Mouse (Mus musculus) CH12.LX (cell line): ENCODE measurements around the gene Ulk4. TPM values are rescaled to one million over a fixed set of nuclear protein-coding genes. Genes with fewer than 3 reads are reported as not detected.

ENCODE experiments used
- DNase-seq: peaks from one replicate; pipeline ENCODE4 v3.0.0-alpha.2; 2013; ENCODE audit errors: extremely low read depth
- H3K27ac ChIP-seq: 2 replicates; pipeline ENCODE4 v1.5.1; 2012; ENCODE audit warnings: low read depth, mild to moderate bottlenecking, control low read depth, moderate library complexity; ENCODE audit not compliant: insufficient read depth
- H3K27me3 ChIP-seq: replicated peaks from 2 replicates; pipeline ENCODE3; 2012; ENCODE audit warnings: inconsistent platforms
- H3K36me3 ChIP-seq, 2 experiments: replicated peaks in 1 of 2; 2 replicates each; pipeline versions ENCODE3 to v1.6.1; 2012; ENCODE audit warnings: inconsistent platforms in 1 of 2, low read length in 1 of 2, mild to moderate bottlenecking in 1 of 2, mixed read lengths in 1 of 2, moderate library complexity in 1 of 2; ENCODE audit not compliant: control insufficient read depth in 1 of 2, insufficient read depth in 1 of 2
- H3K4me1 ChIP-seq, 2 experiments: 2 replicates each; pipeline ENCODE4 v1.6.1; 2012; ENCODE audit warnings: inconsistent platforms in 1 of 2, moderate library complexity in 1 of 2; ENCODE audit not compliant: insufficient read depth in 2 of 2, control insufficient read depth in 1 of 2
- H3K4me2 ChIP-seq: 2 replicates; pipeline ENCODE4 v1.6.1; 2012; ENCODE audit warnings: low read depth, mild to moderate bottlenecking, control low read depth; ENCODE audit not compliant: poor library complexity, insufficient read depth, severe bottlenecking
- H3K4me3 ChIP-seq, 3 experiments: fragments of 150-350 bp in 1 of 3; sonication (generic) in 1 of 3; replicated peaks in 1 of 3; 2 replicates each; pipeline versions ENCODE3 to v1.5.1; 2011 to 2012; ENCODE audit warnings: low read depth in 2 of 3, low read length in 2 of 3, mild to moderate bottlenecking in 2 of 3, moderate library complexity in 2 of 3, control low read depth in 1 of 3, improper control_type of control experiment in 1 of 3, inconsistent platforms in 1 of 3, mixed read lengths in 1 of 3; ENCODE audit not compliant: poor library complexity in 1 of 3
- H3K79me2 ChIP-seq: replicated peaks from 2 replicates; pipeline ENCODE4 v1.6.1; 2012; ENCODE audit warnings: mild to moderate bottlenecking, moderate library complexity; ENCODE audit not compliant: control insufficient read depth, poor library complexity, insufficient read depth, severe bottlenecking; ENCODE audit errors: extremely low read depth
- H3K9ac ChIP-seq: 2 replicates; pipeline ENCODE4 v1.6.1; 2012; ENCODE audit warnings: low read depth, mild to moderate bottlenecking, control low read depth, moderate library complexity; ENCODE audit not compliant: insufficient read depth
- H3K9me3 ChIP-seq: replicated peaks from 2 replicates; pipeline ENCODE3; 2012; ENCODE audit warnings: low read length, inconsistent platforms, mixed read lengths
- CTCF ChIP-seq, 2 experiments: IDR thresholded peaks in 1 of 2; conservative IDR thresholded peaks in 1 of 2; 2 replicates each; pipeline ENCODE4 v1.5.1; 2011 to 2012; ENCODE audit warnings: low read depth in 2 of 2, low read length in 2 of 2, improper control_type of control experiment in 1 of 2, inconsistent platforms in 1 of 2, mild to moderate bottlenecking in 1 of 2, moderate library complexity in 1 of 2
- E2F4 ChIP-seq: IDR thresholded peaks from 2 replicates; pipeline ENCODE4 v1.6.1; 2011; ENCODE audit warnings: low read depth, low read length, improper control_type of control experiment; ENCODE audit not compliant: insufficient replicate concordance
- ETS1 ChIP-seq: conservative IDR thresholded peaks from 2 replicates; pipeline ENCODE4 v1.6.1; 2012; ENCODE audit warnings: low read depth, mild to moderate bottlenecking, inconsistent platforms, low read length, improper control_type of control experiment, moderate library complexity
- JUND ChIP-seq: conservative IDR thresholded peaks from 2 replicates; pipeline ENCODE4 v1.6.1; 2011; ENCODE audit warnings: low read depth, low read length, improper control_type of control experiment
- MAFK ChIP-seq: IDR thresholded peaks from 2 replicates; pipeline ENCODE4 v1.6.1; 2011; ENCODE audit warnings: low read length, improper control_type of control experiment; ENCODE audit not compliant: insufficient replicate concordance
- MAZ ChIP-seq: IDR thresholded peaks from 2 replicates; pipeline ENCODE4 v1.6.1; 2012; ENCODE audit warnings: low read depth, mild to moderate bottlenecking, inconsistent platforms, low read length, improper control_type of control experiment, moderate library complexity
- MYC ChIP-seq: IDR thresholded peaks from 2 replicates; pipeline ENCODE4 v1.6.1; 2011; ENCODE audit warnings: low read depth, mild to moderate bottlenecking, improper control_type of control experiment, low read length
- NELFE ChIP-seq: IDR thresholded peaks from 2 replicates; pipeline ENCODE4 v1.6.1; 2011; ENCODE audit warnings: low read depth, low read length, improper control_type of control experiment
- PAX5 ChIP-seq: IDR thresholded peaks from 2 replicates; pipeline ENCODE4 v1.6.1; 2012; ENCODE audit warnings: low read length, inconsistent platforms, mixed read lengths
- RCOR1 ChIP-seq: conservative IDR thresholded peaks from 2 replicates; pipeline ENCODE4 v1.6.1; 2012; ENCODE audit warnings: low read depth, mild to moderate bottlenecking, inconsistent platforms, low read length, improper control_type of control experiment
- SIN3A ChIP-seq: IDR thresholded peaks from 2 replicates; pipeline ENCODE4 v1.6.1; 2012; ENCODE audit warnings: low read length, improper control_type of control experiment, inconsistent platforms
- SMC3 ChIP-seq: IDR thresholded peaks from 2 replicates; pipeline ENCODE4 v1.6.1; 2011; ENCODE audit warnings: low read depth, low read length, improper control_type of control experiment
- TBP ChIP-seq: conservative IDR thresholded peaks from 2 replicates; pipeline ENCODE4 v1.6.1; 2011; ENCODE audit warnings: low read depth, low read length, improper control_type of control experiment
- TCF12 ChIP-seq: IDR thresholded peaks from 2 replicates; pipeline ENCODE4 v1.6.1; 2014; ENCODE audit warnings: low read depth, mild to moderate bottlenecking, inconsistent platforms, low read length, improper control_type of control experiment
- UBTF ChIP-seq: IDR thresholded peaks from 2 replicates; pipeline ENCODE4 v1.6.1; 2012; ENCODE audit warnings: low read depth, mild to moderate bottlenecking, inconsistent platforms, low read length, improper control_type of control experiment, moderate library complexity
- ZC3H11A ChIP-seq: IDR thresholded peaks from 2 replicates; pipeline ENCODE4 v1.6.1; 2012; ENCODE audit warnings: low read depth, mild to moderate bottlenecking, inconsistent platforms, low read length, improper control_type of control experiment
- ZMIZ1 ChIP-seq: IDR thresholded peaks from 2 replicates; pipeline ENCODE4 v1.6.1; 2012; ENCODE audit warnings: low read depth, mild to moderate bottlenecking, inconsistent platforms, low read length, improper control_type of control experiment
- dilution Hi-C: fragments of 300-500 bp; cut with MboI; formaldehyde crosslinking; loops from 2 replicates; pipeline ENCODE4 v1.14.3; 2020; ENCODE audit warnings: low sequenced_read_pairs; ENCODE audit not compliant: extremely low pct_unique_long_range_greater_than_20kb, extremely low pct_ligation_motif_present
- in situ Hi-C: fragments of 300-500 bp; cut with MboI; formaldehyde crosslinking; loops from 3 replicates; pipeline ENCODE4 v1.14.3; 2019; ENCODE audit warnings: low sequenced_read_pairs, low pct_ligation_motif_present, low pct_unique_long_range_greater_than_20kb, mixed read lengths
- polyA plus RNA-seq: library from polyadenylated mRNA; unstranded; fragments of >175 nt; gene quantifications from 2 replicates; pipeline ENCODE4 v1.2.1, GENCODE M21; 2012; ENCODE audit warnings: low read depth; ENCODE audit not compliant: insufficient read length
- total RNA-seq, 2 experiments: library from RNA; depleted of rRNA; stranded (reverse); fragments of 300-350 nt in 1 of 2; fragments of >200 nt in 1 of 2; gene quantifications; 2 replicates each; pipeline ENCODE4 v1.2.3; 2012 to 2014

Ulk4 gene
- total and polyA plus RNA-seq, 3 experiments, result 1.6 to 25.8 (median 18.5) TPM

DNA sequence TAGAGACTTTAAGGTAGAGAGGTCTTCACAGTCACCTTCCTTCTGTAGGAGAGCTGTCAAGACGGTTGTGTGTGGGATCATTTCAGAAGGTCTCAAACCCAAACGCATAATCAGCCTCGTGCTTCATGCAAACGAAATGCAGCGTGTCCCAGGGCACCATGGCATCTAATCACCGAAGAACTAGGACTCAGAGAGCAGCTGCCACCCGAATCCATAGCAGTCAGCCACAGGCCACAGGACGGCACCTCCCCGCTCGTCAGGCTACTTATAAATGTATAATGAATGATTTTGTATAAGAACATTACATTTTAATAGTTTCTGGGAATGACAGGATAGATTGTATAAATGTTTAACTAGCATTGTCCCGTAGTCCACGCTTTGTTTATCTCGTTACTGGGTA, 257.1 kb downstream of the Ulk4 start:
- dilution Hi-C loops, result no loop called here
- Histone ChIP-seq H3K79me2 (no peaks in the 10 kb centered on the region), H3K9ac (no peak overlapping the region), H3K4me1 (peaks cover 0 to 8% of the 10 kb centered on the region in 2 experiments; a peak in 1 of 4 replicates), H3K36me3 (peaks cover 0 to 15% of the 10 kb centered on the region in 2 experiments), H3K27me3 (no peaks in the 10 kb centered on the region), H3K9me3 (peaks cover 8% of the 10 kb centered on the region), H3K27ac (no peak overlapping the region), H3K4me3 (no peak overlapping the region), H3K4me2 (no peak overlapping the region)
- no peak for TF ChIP-seq NELFE
- TF ChIP-seq ETS1, result no peak
- TF ChIP-seq MAFK, result no peak
- no peak for TF ChIP-seq TBP
- DNase-seq, result no peak
- in situ Hi-C loops, result no loop called here

GRCm38 (mm10) chr9:121018524-121019315, 258.3 kb downstream of the Ulk4 start:
- Histone ChIP-seq H3K27ac (no peak overlapping the region), H3K4me3 (no peak overlapping the region), H3K4me2 (no peak overlapping the region), H3K36me3 (peaks cover 0 to 9% of the 10 kb centered on the region in 2 experiments), H3K9ac (no peak overlapping the region), H3K4me1 (peaks cover 0 to 8% of the 10 kb centered on the region in 2 experiments; a peak in 1 of 4 replicates), H3K27me3 (no peaks in the 10 kb centered on the region), H3K9me3 (peaks cover 2% of the 10 kb centered on the region), H3K79me2 (no peaks in the 10 kb centered on the region)
- no peak for DNase-seq
- no peak for TF ChIP-seq SMC3
- TF ChIP-seq JUND, result no peak
- no peak for TF ChIP-seq UBTF
- no peak for TF ChIP-seq ZC3H11A
- no peak for TF ChIP-seq RCOR1
- no peak for TF ChIP-seq TCF12
- TF ChIP-seq E2F4, result no peak
- dilution Hi-C loops (no loop called here), in situ Hi-C loops (no loop called here)

- no peaks in the 10 kb centered on the region for H3K27me3 ChIP-seq
- no peaks in the 10 kb centered on the region for H3K79me2 ChIP-seq
- in situ Hi-C loops (no loop called here), dilution Hi-C loops (no loop called here)
- DNase-seq, result no peak
- no peaks in the 10 kb centered on the region for H3K9me3 ChIP-seq
- no peak overlapping the region for H3K4me2 ChIP-seq
- TF ChIP-seq PAX5, result no peak
- TF ChIP-seq E2F4, result no peak
- TF ChIP-seq ZMIZ1, result no peak
- no peak for TF ChIP-seq MAZ
- no peak for TF ChIP-seq SIN3A
- no peak for TF ChIP-seq CTCF (conservative IDR thresholded peaks at IDR 0.05 in 1 of 2, IDR thresholded peaks at IDR 0.05 in 1 of 2; ENCODE audit: low read depth in 2 of 2, low read length in 2 of 2)
- TF ChIP-seq MYC, result no peak
- TF ChIP-seq UBTF, result no peak
- H3K4me3 ChIP-seq, result no peak overlapping the region
- H3K9ac ChIP-seq, result no peak overlapping the region
- H3K27ac ChIP-seq, result no peak overlapping the region
- peaks cover 0 to 20% of the 10 kb centered on the region in 2 experiments; a peak in 2 of 4 replicates for H3K4me1 ChIP-seq
- no peaks in the 10 kb centered on the region for H3K36me3 ChIP-seq
Measured at GRCm38 (mm10) chr9:121015810-121016502, 261.0 kb downstream of the Ulk4 start.
